Mouse (Mus musculus) G1E (cell line): ENCODE results near the gene Grik4. TPM values are rescaled to one million over a fixed set of nuclear protein-coding genes. Genes with fewer than 3 reads are reported as not detected.

Experiments used
- ATAC-seq: 2 replicates; pipeline ENCODE4 v1.8.0; 2016; ENCODE audit warnings: mild to moderate bottlenecking; ENCODE audit not compliant: insufficient number of reproducible peaks, poor library complexity, low FRiP score, severe bottlenecking; ENCODE audit errors: extremely low read depth
- DNase-seq: peaks from one replicate; pipeline ENCODE4 v3.0.0; 2012; ENCODE audit warnings: low spot score
- H3K27me3 ChIP-seq: 2 replicates; pipeline ENCODE4 v1.6.1; 2012; ENCODE audit warnings: mild to moderate bottlenecking, low read length, inconsistent platforms; ENCODE audit not compliant: insufficient read depth
- H3K36me3 ChIP-seq: replicated peaks from 2 replicates; pipeline ENCODE3; 2012; ENCODE audit warnings: mild to moderate bottlenecking, inconsistent platforms
- H3K4me1 ChIP-seq: 2 replicates; pipeline ENCODE4 v1.6.1; 2012; ENCODE audit warnings: low read depth, low read length, inconsistent platforms, mixed read lengths; ENCODE audit not compliant: insufficient read depth
- H3K4me3 ChIP-seq: 2 replicates; pipeline ENCODE4 v1.5.1; 2012; ENCODE audit warnings: low read depth, mild to moderate bottlenecking, inconsistent platforms, low read length, moderate library complexity, mixed read lengths
- H3K9me3 ChIP-seq: replicated peaks from 2 replicates; pipeline ENCODE4 v1.6.1; 2012; ENCODE audit warnings: inconsistent platforms
- CTCF ChIP-seq: IDR thresholded peaks from 2 replicates; pipeline ENCODE4 v1.5.1; 2012; ENCODE audit warnings: low read depth, low read length, inconsistent platforms, mixed read lengths
- GATA1 ChIP-seq: IDR thresholded peaks from 2 replicates; pipeline ENCODE4 v1.6.1; 2012; ENCODE audit warnings: borderline replicate concordance, low read length, inconsistent platforms, mixed read lengths
- GATA2 ChIP-seq: IDR thresholded peaks from 2 replicates; pipeline ENCODE4 v1.6.1; 2012; ENCODE audit warnings: low read depth, low read length, inconsistent platforms, borderline replicate concordance
- POLR2AphosphoS5 ChIP-seq: IDR thresholded peaks from 2 replicates; pipeline ENCODE4 v1.6.1; 2012; ENCODE audit warnings: low read depth, low read length, inconsistent platforms; ENCODE audit not compliant: insufficient replicate concordance
- TAL1 ChIP-seq: conservative IDR thresholded peaks from 2 replicates; pipeline ENCODE4 v1.6.1; 2012; ENCODE audit warnings: low read depth, low read length, inconsistent platforms, mixed read lengths
- polyA plus RNA-seq: library from polyadenylated mRNA; stranded (reverse); fragments of >175 nt; gene quantifications from 2 replicates; pipeline ENCODE4 v1.2.3, GENCODE M21; 2012
- total RNA-seq, 2 experiments: library from RNA; stranded (forward) in 1 of 2; stranded (reverse) in 1 of 2; fragments of 200-1000 nt in 1 of 2; fragments of >200 nt in 1 of 2; fragmentation: Nextera tagmentation in 1 of 2; gene quantifications; 2 replicates each; pipeline ENCODE4 v1.2.3; 2014 to 2017

Gene Grik4
- total and polyA plus RNA-seq, 3 experiments: under 0.01 TPM; not detected in 2

DNA sequence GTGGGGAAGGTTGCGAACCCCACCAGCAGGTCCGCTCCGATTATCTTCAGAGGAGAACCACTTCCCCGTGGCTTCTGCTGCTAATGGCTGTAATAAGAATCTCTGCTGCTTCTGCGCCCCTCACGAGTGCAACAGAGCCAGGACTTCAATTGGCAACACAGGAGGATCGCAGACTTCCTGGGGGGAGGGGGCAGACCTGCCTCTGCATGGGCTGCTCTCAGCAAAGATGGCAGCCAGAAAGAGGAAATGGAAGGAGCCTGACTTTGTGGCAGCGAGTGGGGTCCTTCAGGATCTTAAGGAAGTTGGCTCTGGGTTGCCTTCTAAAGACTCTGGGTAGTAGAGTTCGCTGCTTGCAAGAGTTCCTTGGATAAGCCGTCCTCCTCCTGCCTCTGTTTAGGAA, 329.9 kb downstream of the Grik4 start:
- DNase-seq: no peak
- H3K4me3 ChIP-seq: no peak overlapping the region
- H3K36me3 ChIP-seq: no peaks in the 10 kb centered on the region
- no peak for ATAC-seq
- no peaks in the 10 kb centered on the region for H3K4me1 ChIP-seq
- H3K27me3 ChIP-seq: peaks cover 2% of the 10 kb centered on the region; the same call in 1 of the 2 replicates
- TF ChIP-seq GATA2 (no peak), CTCF (no peak), POLR2AphosphoS5 (no peak), GATA1 (no peak), TAL1 (no peak)
- H3K9me3 ChIP-seq: no peaks in the 10 kb centered on the region

DNA sequence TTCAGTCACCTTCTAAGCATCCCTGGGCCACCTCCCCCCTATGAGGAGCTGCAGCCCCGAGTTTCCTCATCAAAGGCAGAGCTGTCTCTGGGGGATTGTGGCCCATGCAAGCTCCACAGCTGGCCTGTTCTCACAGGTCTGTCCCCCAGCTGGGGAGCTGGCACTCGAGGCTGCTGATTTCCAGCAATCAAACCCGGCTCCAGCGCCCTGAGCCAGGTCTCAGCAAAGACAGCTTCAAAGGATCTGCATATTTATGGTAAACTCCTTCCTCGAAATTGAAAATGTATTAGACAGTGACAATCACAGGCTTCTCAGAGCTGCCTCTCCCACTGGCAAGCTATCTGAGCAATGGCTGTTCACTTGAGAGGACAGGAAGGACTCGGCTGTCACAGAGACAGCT, 330.5 kb downstream of the Grik4 start:
- H3K9me3 ChIP-seq: no peaks in the 10 kb centered on the region
- ATAC-seq (no peak), DNase-seq (no peak)
- H3K4me3 ChIP-seq: no peak overlapping the region
- TF ChIP-seq GATA1: no peak
- TF ChIP-seq TAL1: no peak
- no peak for TF ChIP-seq GATA2
- TF ChIP-seq CTCF: no peak
- no peak for TF ChIP-seq POLR2AphosphoS5
- no peaks in the 10 kb centered on the region for H3K4me1 ChIP-seq
- H3K36me3 ChIP-seq: no peaks in the 10 kb centered on the region
- H3K27me3 ChIP-seq: peaks cover 2% of the 10 kb centered on the region; the same call in 1 of the 2 replicates

DNA sequence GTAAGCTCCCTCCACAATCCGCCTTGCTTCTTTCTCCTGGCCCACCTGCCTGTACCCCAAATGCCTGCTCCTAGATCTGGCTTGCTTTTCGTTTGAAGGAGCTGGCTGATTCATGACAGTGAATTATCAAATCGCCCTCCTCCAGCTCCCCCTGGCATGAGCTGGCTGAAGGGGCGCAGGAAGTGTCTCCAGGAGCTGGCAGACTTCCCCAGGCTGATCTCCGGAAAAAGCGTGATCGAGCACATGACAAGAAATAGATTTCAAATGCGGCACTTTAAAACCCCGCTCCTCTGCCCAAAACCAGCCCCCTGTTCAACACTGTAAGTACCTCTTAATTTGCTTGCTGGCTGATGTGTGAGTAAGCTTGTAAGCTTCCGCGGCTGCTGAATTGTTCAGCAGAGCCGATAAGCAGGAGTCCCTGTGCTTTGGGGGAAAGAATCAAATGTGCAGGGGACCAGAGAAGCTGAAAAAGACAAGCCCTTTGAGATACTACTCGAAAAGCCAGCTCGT, 331.8 kb downstream of the Grik4 start:
- TF ChIP-seq GATA2 (no peak), CTCF (no peak)
- Histone ChIP-seq H3K9me3 (no peaks in the 10 kb centered on the region), H3K4me3 (no peak overlapping the region), H3K4me1 (no peaks in the 10 kb centered on the region), H3K36me3 (no peaks in the 10 kb centered on the region), H3K27me3 (peaks cover under 1% of the 10 kb centered on the region; the same call in 1 of the 2 replicates)
- DNase-seq (no peak), ATAC-seq (no peak)

DNA sequence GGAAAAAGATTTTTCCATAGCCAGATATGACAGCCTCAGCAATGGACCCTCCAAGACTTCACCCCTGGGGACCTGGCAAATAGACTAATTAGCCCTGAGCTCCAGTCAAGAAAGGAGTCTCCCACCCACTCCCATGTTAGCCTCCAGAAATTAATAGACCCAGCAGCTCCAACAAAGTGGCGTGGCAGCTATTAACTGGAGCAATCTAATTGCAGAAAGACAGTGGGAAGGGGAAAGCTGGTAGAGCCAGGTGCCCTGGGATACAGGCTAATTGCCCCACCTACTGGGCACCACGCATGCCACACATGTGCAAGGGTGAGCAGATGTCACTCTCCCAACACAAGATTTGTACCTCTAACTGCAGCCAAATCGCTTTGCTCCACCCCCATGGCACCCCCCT, 342.8 kb downstream of the Grik4 start:
- H3K4me3 ChIP-seq: no peak overlapping the region
- H3K27me3 ChIP-seq: peaks cover 2% of the 10 kb centered on the region; the same call in 1 of the 2 replicates
- ATAC-seq (no peak), DNase-seq (no peak)
- TF ChIP-seq CTCF (no peak), GATA1 (no peak), TAL1 (no peak), POLR2AphosphoS5 (no peak), GATA2 (no peak)
- no peaks in the 10 kb centered on the region for H3K4me1 ChIP-seq
- H3K9me3 ChIP-seq: no peaks in the 10 kb centered on the region
- no peaks in the 10 kb centered on the region for H3K36me3 ChIP-seq

DNA sequence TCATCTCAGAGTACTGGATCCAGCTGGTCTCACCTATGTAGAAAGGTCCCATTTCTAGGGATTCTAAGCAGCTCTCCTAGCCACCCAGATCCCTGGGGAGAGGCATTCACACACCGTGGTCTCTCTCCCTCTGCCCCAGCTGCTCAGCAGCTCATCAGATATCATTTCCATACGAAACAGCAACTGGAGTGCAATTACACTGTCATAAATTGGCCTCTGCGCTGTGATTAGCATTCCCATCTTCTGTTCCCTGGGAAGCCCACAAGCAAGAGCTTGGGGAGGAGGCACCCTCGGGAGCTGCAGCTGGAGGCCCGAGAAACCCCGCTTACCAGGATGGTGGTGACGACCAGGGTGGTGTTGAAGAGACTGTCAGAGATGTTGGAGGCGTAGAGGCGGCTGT, 346.8 kb downstream of the Grik4 start:
- Histone ChIP-seq H3K4me1 (no peaks in the 10 kb centered on the region), H3K27me3 (peaks cover 2% of the 10 kb centered on the region; the same call in 1 of the 2 replicates), H3K36me3 (no peaks in the 10 kb centered on the region), H3K4me3 (no peak overlapping the region), H3K9me3 (no peaks in the 10 kb centered on the region)
- TF ChIP-seq TAL1 (no peak), POLR2AphosphoS5 (no peak)
- no peak for ATAC-seq
- no peak for DNase-seq

DNA sequence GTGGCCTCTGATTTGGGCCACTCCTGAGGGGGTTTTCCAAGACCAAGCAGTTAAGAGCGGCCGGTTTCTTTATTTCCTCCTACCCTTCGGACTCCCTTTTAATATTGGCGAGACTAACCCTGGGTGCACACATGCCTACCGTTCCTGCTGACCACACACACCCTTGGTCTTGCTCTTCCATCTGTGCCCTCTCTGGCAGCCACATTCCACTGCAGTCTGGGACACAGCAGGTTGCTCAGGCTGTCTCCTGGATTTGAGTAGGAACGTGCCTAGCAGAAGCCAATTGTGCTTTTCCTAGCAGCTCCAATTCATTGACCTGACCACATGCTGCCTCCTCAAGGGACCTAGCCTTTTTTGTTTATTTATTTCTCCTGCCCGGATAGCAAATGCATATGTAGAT, 365.8 kb downstream of the Grik4 start:
- Histone ChIP-seq H3K4me1 (no peaks in the 10 kb centered on the region), H3K27me3 (no peaks in the 10 kb centered on the region), H3K4me3 (no peak overlapping the region), H3K36me3 (no peaks in the 10 kb centered on the region), H3K9me3 (no peaks in the 10 kb centered on the region)
- TF ChIP-seq TAL1 (no peak), GATA1 (no peak), POLR2AphosphoS5 (no peak), CTCF (no peak), GATA2 (no peak)
- ATAC-seq (no peak), DNase-seq (no peak)

DNA sequence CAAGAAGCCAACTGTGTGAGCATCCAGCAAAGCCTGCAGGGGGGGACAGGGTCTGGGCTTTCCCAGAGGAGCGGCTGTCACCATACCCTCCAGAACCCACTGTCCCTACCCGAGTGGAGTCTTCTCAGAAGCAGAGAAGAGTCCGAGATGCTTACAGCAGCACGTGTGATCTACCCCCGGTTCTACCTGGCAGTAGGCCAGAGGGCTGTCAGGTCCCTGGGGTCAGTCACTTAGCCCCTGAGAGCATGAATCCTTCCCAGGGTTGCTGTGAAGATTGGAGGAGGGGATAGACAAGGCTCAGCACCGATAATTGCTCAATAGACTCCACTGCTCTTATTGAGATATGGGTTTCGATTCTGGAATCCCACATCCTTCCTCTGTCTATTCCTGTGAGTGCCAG, 366.2 kb downstream of the Grik4 start:
- no peak for TF ChIP-seq GATA2
- no peak for TF ChIP-seq GATA1
- TF ChIP-seq POLR2AphosphoS5: no peak
- TF ChIP-seq CTCF: no peak
- no peak for TF ChIP-seq TAL1

More for the DNA sequence above, 366.2 kb downstream of the Grik4 start:
- H3K9me3 ChIP-seq: no peaks in the 10 kb centered on the region
- H3K4me1 ChIP-seq: no peaks in the 10 kb centered on the region
- DNase-seq: no peak
- H3K4me3 ChIP-seq: no peak overlapping the region
- no peaks in the 10 kb centered on the region for H3K36me3 ChIP-seq
- no peak for ATAC-seq
- no peaks in the 10 kb centered on the region for H3K27me3 ChIP-seq
